Mouse (Mus musculus): ENCODE data around the gene Rbm42. TPM values are rescaled to one million over a fixed set of nuclear protein-coding genes. Genes with fewer than 3 reads are reported as not detected.

Rbm42 gene
- polyA plus RNA-seq (2015; fragmentation: Nextera tagmentation; extraction: Ambion mirVana) = 110 and 112 TPM in 2 replicates

DNA sequence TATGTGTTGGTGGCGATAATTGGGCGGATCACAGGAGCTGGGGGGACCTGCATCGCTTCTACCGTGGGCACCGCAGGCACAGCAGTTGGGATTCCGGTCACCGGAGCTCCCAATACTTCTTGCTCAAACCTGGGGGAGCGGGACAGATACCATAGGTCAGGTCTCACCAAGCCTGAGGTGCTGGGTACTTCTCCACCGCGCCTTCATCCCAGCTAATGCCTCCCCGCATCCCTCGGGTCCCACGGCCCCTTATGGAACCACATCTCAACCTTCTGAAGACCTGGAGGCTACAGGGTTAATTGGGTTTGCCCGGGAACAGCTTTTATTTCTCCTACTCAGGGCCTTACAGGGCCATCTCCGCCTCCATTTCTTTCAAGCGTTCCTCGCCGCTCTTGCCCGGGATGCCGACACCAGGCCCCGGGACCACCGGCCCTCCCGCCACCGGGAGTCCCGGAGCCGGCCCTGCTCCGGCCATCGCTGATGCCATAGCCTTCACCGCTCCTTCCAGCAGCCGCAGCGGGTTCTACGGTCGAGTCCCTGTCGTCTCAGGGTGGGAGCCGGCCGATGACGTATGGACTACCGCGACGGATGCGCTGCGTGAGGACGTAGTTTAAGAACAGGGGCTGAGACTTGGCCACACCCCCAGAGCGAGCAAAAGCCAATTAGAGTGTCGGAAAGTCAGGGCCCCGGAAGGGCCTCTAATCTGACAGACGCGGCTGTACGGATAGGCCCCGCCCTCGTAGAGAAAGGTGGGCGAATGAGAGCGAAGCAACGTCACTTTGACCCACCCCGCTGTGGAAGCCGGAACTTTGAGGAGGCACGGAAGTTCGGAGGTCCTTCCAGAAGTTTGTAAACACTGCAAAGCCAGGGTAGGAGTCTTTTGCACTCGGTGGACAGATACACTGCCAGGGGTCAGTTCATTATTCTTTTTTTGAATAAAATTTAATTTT is at the start of gene Rbm42:
Gene Rbm42, minus strand, starts transcription at position 727 of the 950 bp plus-strand sequence.
- Histone ChIP-seq H3K4me3 (replicated peaks; ENCODE audit: low read depth, low read length) (peak within 1 kb of the TSS; percentile 81), H3K9me3 (replicated peaks; ENCODE audit: low read length) (no peaks in the 10 kb centered on the region), H3K4me2 (ENCODE audit: low read length) (peak within 1 kb of the TSS; percentile 87), H3K36me3 (ENCODE audit: insufficient read depth, low read length) (peaks cover 23% of the 10 kb centered on the region), H3K9ac (ENCODE audit: low read depth, low read length) (peak within 1 kb of the TSS; percentile 86), H3K27me3 (ENCODE audit: insufficient read depth, low read length) (no peaks in the 10 kb centered on the region), H3K4me1 (replicated peaks; ENCODE audit: insufficient read depth, low read length) (no peaks in the 10 kb centered on the region), H3K27ac (peak within 1 kb of the TSS; percentile 67; the same call in 1 of the 2 replicates)
- peak; percentile 100 for DNase-seq (ENCODE audit: low spot score)
- WGBS = 2% methylated on average over 59 of the region's 59 CpGs
- peak; percentile 100 for ATAC-seq (replicated peaks; ENCODE audit: low FRiP score, low read depth)
- no peak for TF ChIP-seq CTCF (IDR thresholded peaks at IDR 0.05; ENCODE audit: low read depth)

- Histone ChIP-seq H3K4me3 (replicated peaks; ENCODE audit: low read depth, low read length) (no peak within 1 kb of the TSS), H3K9ac (ENCODE audit: low read depth, low read length) (no peak within 1 kb of the TSS), H3K27ac (no peak within 1 kb of the TSS), H3K27me3 (ENCODE audit: insufficient read depth, low read length) (no peaks in the 10 kb centered on the region), H3K4me1 (replicated peaks; ENCODE audit: insufficient read depth, low read length) (no peaks in the 10 kb centered on the region), H3K4me2 (ENCODE audit: low read length) (no peak within 1 kb of the TSS), H3K36me3 (ENCODE audit: insufficient read depth, low read length) (no peaks in the 10 kb centered on the region), H3K9me3 (replicated peaks; ENCODE audit: low read length) (no peaks in the 10 kb centered on the region)
- ATAC-seq (replicated peaks; ENCODE audit: low FRiP score, low read depth) (peak; percentile 82), DNase-seq (ENCODE audit: low spot score) (peak; percentile 58)
- no peak for TF ChIP-seq CTCF (IDR thresholded peaks at IDR 0.05; ENCODE audit: low read depth)
- WGBS = 37% methylated on average over 9 of the region's 9 CpGs
Measured at GRCm38 (mm10) chr7:30698589-30698988, 48.5 kb upstream of the Rbm42 start, which contains the start of gene 2200002J24Rik. TSS of gene 2200002J24Rik (plus strand) at chr7:30698926.

- ATAC-seq (replicated peaks; ENCODE audit: low FRiP score, low read depth) = no peak
- Histone ChIP-seq H3K36me3 (ENCODE audit: insufficient read depth, low read length) (no peaks in the 10 kb centered on the region), H3K27me3 (ENCODE audit: insufficient read depth, low read length) (no peaks in the 10 kb centered on the region), H3K27ac (no peak overlapping the region), H3K4me2 (ENCODE audit: low read length) (no peak overlapping the region), H3K9ac (ENCODE audit: low read depth, low read length) (no peak overlapping the region), H3K9me3 (replicated peaks; ENCODE audit: low read length) (no peaks in the 10 kb centered on the region), H3K4me3 (replicated peaks; ENCODE audit: low read depth, low read length) (no peak overlapping the region), H3K4me1 (replicated peaks; ENCODE audit: insufficient read depth, low read length) (no peaks in the 10 kb centered on the region)
- peak; percentile 12 for DNase-seq (ENCODE audit: low spot score)
- no peak for TF ChIP-seq CTCF (IDR thresholded peaks at IDR 0.05; ENCODE audit: low read depth)
- WGBS = 62% methylated on average over 5 of the region's 5 CpGs
Measured at GRCm38 (mm10) chr7:30698101-30698500, 48.0 kb upstream of the Rbm42 start.

GRCm38 (mm10) chr7:30688325-30688724 is 38.2 kb upstream of the Rbm42 start:
- H3K9ac ChIP-seq (ENCODE audit: low read depth, low read length) = no peak overlapping the region
- DNase-seq (ENCODE audit: low spot score) (no peak), ATAC-seq (replicated peaks; ENCODE audit: low FRiP score, low read depth) (no peak)
- H3K4me3 ChIP-seq (replicated peaks; ENCODE audit: low read depth, low read length) = no peak overlapping the region
- no peak overlapping the region for H3K27ac ChIP-seq
- 76% methylated on average over 6 of the region's 6 CpGs for WGBS
- no peak for TF ChIP-seq CTCF (IDR thresholded peaks at IDR 0.05; ENCODE audit: low read depth)
- H3K36me3 ChIP-seq (ENCODE audit: insufficient read depth, low read length) = no peaks in the 10 kb centered on the region
- no peaks in the 10 kb centered on the region for H3K9me3 ChIP-seq (replicated peaks; ENCODE audit: low read length)
- H3K27me3 ChIP-seq (ENCODE audit: insufficient read depth, low read length) = no peaks in the 10 kb centered on the region
- H3K4me2 ChIP-seq (ENCODE audit: low read length) = no peak overlapping the region
- no peaks in the 10 kb centered on the region; the same call in 1 of the 2 replicates for H3K4me1 ChIP-seq (replicated peaks; ENCODE audit: insufficient read depth, low read length)

- no peak for TF ChIP-seq CTCF (IDR thresholded peaks at IDR 0.05; ENCODE audit: low read depth)
- no peak for DNase-seq (ENCODE audit: low spot score)
- H3K4me1 ChIP-seq (replicated peaks; ENCODE audit: insufficient read depth, low read length) = no peaks in the 10 kb centered on the region; the same call in 1 of the 2 replicates
Measured at GRCm38 (mm10) chr7:30683425-30683824, 33.3 kb upstream of the Rbm42 start.

GRCm38 (mm10) chr7:30681897-30682296 is 31.8 kb upstream of the Rbm42 start:
- Histone ChIP-seq H3K4me2 (ENCODE audit: low read length) (no peak overlapping the region), H3K4me1 (replicated peaks; ENCODE audit: insufficient read depth, low read length) (no peaks in the 10 kb centered on the region), H3K27me3 (ENCODE audit: insufficient read depth, low read length) (no peaks in the 10 kb centered on the region), H3K36me3 (ENCODE audit: insufficient read depth, low read length) (no peaks in the 10 kb centered on the region), H3K27ac (no peak overlapping the region), H3K9ac (ENCODE audit: low read depth, low read length) (no peak overlapping the region), H3K9me3 (replicated peaks; ENCODE audit: low read length) (no peaks in the 10 kb centered on the region), H3K4me3 (replicated peaks; ENCODE audit: low read depth, low read length) (no peak overlapping the region)
- DNase-seq (ENCODE audit: low spot score) (no peak), ATAC-seq (replicated peaks; ENCODE audit: low FRiP score, low read depth) (no peak)
- 55% methylated on average over 5 of the region's 5 CpGs for WGBS
- TF ChIP-seq CTCF (IDR thresholded peaks at IDR 0.05; ENCODE audit: low read depth) = no peak

More at GRCm38 (mm10) chr7:30683425-30683824, 33.3 kb upstream of the Rbm42 start:
- no peaks in the 10 kb centered on the region for H3K9me3 ChIP-seq (replicated peaks; ENCODE audit: low read length)
- no peak overlapping the region for H3K4me2 ChIP-seq (ENCODE audit: low read length)
- H3K4me3 ChIP-seq (replicated peaks; ENCODE audit: low read depth, low read length) = no peak overlapping the region
- ATAC-seq (replicated peaks; ENCODE audit: low FRiP score, low read depth) = no peak
- 72% methylated on average over 2 of the region's 2 CpGs for WGBS
- H3K36me3 ChIP-seq (ENCODE audit: insufficient read depth, low read length) = no peaks in the 10 kb centered on the region
- H3K27ac ChIP-seq = no peak overlapping the region
- no peaks in the 10 kb centered on the region for H3K27me3 ChIP-seq (ENCODE audit: insufficient read depth, low read length)
- no peak overlapping the region for H3K9ac ChIP-seq (ENCODE audit: low read depth, low read length)
